ENCODE assay signal across 11 mouse cellular contexts in the genomic region with DNA sequence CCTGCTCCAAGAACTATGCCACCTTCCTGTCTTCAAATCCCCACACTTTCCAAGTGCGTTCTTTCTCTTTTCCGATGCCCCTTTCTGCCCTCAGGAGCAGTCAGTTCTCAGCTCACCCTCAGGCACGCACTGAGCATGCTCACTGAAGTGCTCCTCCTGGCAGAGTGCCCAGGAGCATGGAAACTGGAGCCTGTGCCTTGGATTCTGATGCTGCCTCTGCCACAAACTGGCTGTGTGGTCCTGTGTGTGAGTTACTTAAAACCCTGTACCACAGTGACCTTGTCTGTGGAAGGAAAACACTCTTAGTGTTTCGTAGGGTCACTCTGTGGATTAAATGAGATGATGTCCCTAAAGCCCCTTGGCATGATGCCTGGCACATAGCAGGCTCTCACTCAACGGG.
DNase-seq lines count a peak whose midpoint lies in the region; ATAC-seq and TF ChIP-seq lines count a peak whose summit lies in the region.
"Had no signal": no experiment of that assay in that cellular context is flagged by ENCODE, and none has a peak within 500 bp of the region (broad histone marks: within the 10 kb centered on the region; RNA-seq: fewer than 3 reads in every experiment).

No protein-coding gene starts in this region.

- H3K4me2 ChIP-seq in hindbrain, embryonic 16.5 days (ENCODE audit: low read length): no peak overlapping the region
- no peak overlapping the region for H3K4me2 ChIP-seq in hindbrain, embryonic 13.5 days
- no peak overlapping the region for H3K4me2 ChIP-seq in lung, embryonic 14.5 days
- H3K4me2 ChIP-seq: liver, embryonic 12.5 days; neural tube, embryonic 13.5 days had no signal

- no peak for TF ChIP-seq CTCF in lung, embryonic 14.5 days (IDR thresholded peaks at IDR 0.05; ENCODE audit: low read depth)

- peak overlapping the region; percentile 3; the same call in 1 of the 2 replicates for H3K27ac ChIP-seq in hindbrain, embryonic 16.5 days (ENCODE audit: low read depth, low read length)
- H3K27ac ChIP-seq in hindbrain, embryonic 13.5 days: no peak overlapping the region
- H3K27ac ChIP-seq in lung, embryonic 14.5 days (ENCODE audit: low read depth): no peak overlapping the region
- H3K27ac ChIP-seq: kidney, postnatal 0 days; liver, embryonic 12.5 days; neural tube, embryonic 13.5 days had no signal

- no peak overlapping the region for H3K9ac ChIP-seq in hindbrain, embryonic 16.5 days (ENCODE audit: low read depth, low read length)
- no peak overlapping the region for H3K9ac ChIP-seq in hindbrain, embryonic 13.5 days
- H3K9ac ChIP-seq in lung, embryonic 14.5 days: no peak overlapping the region
- H3K9ac ChIP-seq: liver, embryonic 12.5 days; neural tube, embryonic 13.5 days had no signal

- H3K4me1 ChIP-seq in hindbrain, embryonic 16.5 days (ENCODE audit: control insufficient read depth, insufficient read depth, low read depth, low read length): no peaks in the 10 kb centered on the region
- no peaks in the 10 kb centered on the region for H3K4me1 ChIP-seq in hindbrain, embryonic 13.5 days (replicated peaks)
- no peaks in the 10 kb centered on the region for H3K4me1 ChIP-seq in lung, embryonic 14.5 days (ENCODE audit: insufficient read depth)
- H3K4me1 ChIP-seq: liver, embryonic 12.5 days; neural tube, embryonic 13.5 days had no signal

- no peak overlapping the region for H3K4me3 ChIP-seq in hindbrain, embryonic 16.5 days (ENCODE audit: low read length)
- H3K4me3 ChIP-seq in hindbrain, embryonic 13.5 days: no peak overlapping the region
- H3K4me3 ChIP-seq in lung, embryonic 14.5 days (ENCODE audit: low read depth, low read length): no peak overlapping the region
- H3K4me3 ChIP-seq: liver, embryonic 12.5 days; neural tube, embryonic 13.5 days had no signal

- peak; percentile 13 to 41 for DNase-seq in adrenal gland, adult (ENCODE audit: inconsistent age in 2 of 2, low spot score in 1 of 2)
- DNase-seq in adrenal gland, adult 8-10 months: no peak
- DNase-seq in cerebellum, adult 18-20 months: peak; percentile 31 to 46
- DNase-seq in lung, embryonic 14.5 days: peak; percentile 61
- no peak for DNase-seq in left cerebral cortex, adult 8-10 months (ENCODE audit: low spot score in 2 of 2)
- DNase-seq in thymus, postnatal 14 days: no peak

- H3K9me3 ChIP-seq in hindbrain, embryonic 16.5 days (ENCODE audit: control insufficient read depth, low read length): no peaks in the 10 kb centered on the region
- no peaks in the 10 kb centered on the region for H3K9me3 ChIP-seq in hindbrain, embryonic 13.5 days
- H3K9me3 ChIP-seq in lung, embryonic 14.5 days (ENCODE audit: low read depth, low read length): no peaks in the 10 kb centered on the region
- H3K9me3 ChIP-seq: liver, embryonic 12.5 days; neural tube, embryonic 13.5 days had no signal

- 66% methylated on average over 5 of the region's 5 CpGs for WGBS in hindbrain, embryonic 16.5 days
- 63% methylated on average over 5 of the region's 5 CpGs for WGBS in hindbrain, embryonic 13.5 days
- WGBS in lung, embryonic 14.5 days: 53% methylated on average over 5 of the region's 5 CpGs

- H3K27me3 ChIP-seq in hindbrain, embryonic 16.5 days (replicated peaks; ENCODE audit: control insufficient read depth, insufficient read depth, low read length): no peaks in the 10 kb centered on the region
- no peaks in the 10 kb centered on the region for H3K27me3 ChIP-seq in hindbrain, embryonic 13.5 days
- no peaks in the 10 kb centered on the region for H3K27me3 ChIP-seq in lung, embryonic 14.5 days (ENCODE audit: insufficient read depth, low read length)
- H3K27me3 ChIP-seq: liver, embryonic 12.5 days; neural tube, embryonic 13.5 days had no signal

- no peaks in the 10 kb centered on the region for H3K36me3 ChIP-seq in hindbrain, embryonic 16.5 days (ENCODE audit: control insufficient read depth, insufficient read depth, low read length)
- no peaks in the 10 kb centered on the region for H3K36me3 ChIP-seq in hindbrain, embryonic 13.5 days
- no peaks in the 10 kb centered on the region for H3K36me3 ChIP-seq in lung, embryonic 14.5 days (ENCODE audit: insufficient read depth)
- H3K36me3 ChIP-seq: liver, embryonic 12.5 days; neural tube, embryonic 13.5 days had no signal

- ATAC-seq in hindbrain, embryonic 16.5 days: peak; percentile 58; the same call in 1 of the 2 replicates
- ATAC-seq in hindbrain, embryonic 13.5 days (ENCODE audit: low FRiP score): no peak
- ATAC-seq in lung, embryonic 14.5 days (ENCODE audit: insufficient read depth): peak; percentile 21; the same call in 1 of the 2 replicates
- ATAC-seq: liver, embryonic 12.5 days had no signal

Comparison
In these comparisons a context has a peak if more than half of its experiments do, and no peak if none do; other contexts are left out.
1. DNase-seq: peak in adrenal gland, adult (2 of 2), cerebellum, adult 18-20 months (2 of 2) and lung, embryonic 14.5 days (single experiment); none in adrenal gland, adult 8-10 months (single experiment), left cerebral cortex, adult 8-10 months (0 of 2) and thymus, postnatal 14 days (single experiment).